Mouse (Mus musculus): ENCODE measurements around the gene Alpl.

DNA sequence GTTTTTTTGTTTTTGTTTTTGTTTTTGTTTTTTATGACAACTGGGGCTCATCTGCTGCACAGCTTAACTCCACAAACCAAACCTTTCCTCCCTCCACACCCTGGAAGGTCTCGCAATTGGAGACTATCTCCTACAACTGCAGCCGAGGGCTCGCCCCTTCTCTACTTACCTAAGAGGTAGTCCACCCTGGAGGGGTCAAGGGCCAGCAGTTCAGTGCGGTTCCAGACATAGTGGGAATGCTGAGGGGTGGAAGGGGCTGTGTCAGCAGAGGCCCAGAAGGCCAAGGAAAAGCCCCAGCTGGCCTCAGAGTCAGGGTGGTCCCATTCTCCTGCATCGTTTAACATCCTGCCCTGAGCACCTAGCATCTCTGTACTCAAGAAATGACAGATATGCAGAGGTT lies 48.6 kb downstream of the Alpl start:
- TF ChIP-seq POLR2A (IDR thresholded peaks at IDR 0.05; ENCODE audit: low read depth, low read length) (no peak), CTCF (IDR thresholded peaks at IDR 0.05; ENCODE audit: extremely low read depth, insufficient read depth, insufficient read length, insufficient replicate concordance) (no peak)

Measured in spleen, adult 2 months (tissue).